Mouse (Mus musculus): ENCODE data around the gene Cnbd2. TPM values are rescaled to one million over a fixed set of nuclear protein-coding genes. Genes with fewer than 3 reads are reported as not detected.
A peak's percentile ranks its signal among the peaks of the same experiment; 100 is the strongest.

Cnbd2 gene
- total RNA-seq (2014; fragmentation: Nextera tagmentation) (1.4 and 7.1 TPM in 2 replicates), total RNA-seq (2017) (5.2 and 9.3 TPM in 2 replicates)

- peak; percentile 93 for ATAC-seq (replicated peaks; ENCODE audit: low FRiP score, low TSS enrichment, poor library complexity, severe bottlenecking)
Measured at GRCm38 (mm10) chr2:156312297-156312897, at the start of gene Cnbd2, which contains the start of gene Scand1. Cnbd2 (plus strand) TSS chr2:156312299. Scand1 (minus strand) TSS chr2:156312704.

GRCm38 (mm10) chr2:156263204-156263893 is 48.8 kb upstream of the Cnbd2 start:
- no peak for ATAC-seq (replicated peaks; ENCODE audit: low FRiP score, low TSS enrichment, poor library complexity, severe bottlenecking)

- no peak for ATAC-seq (replicated peaks; ENCODE audit: low FRiP score, low TSS enrichment, poor library complexity, severe bottlenecking)
Measured at GRCm38 (mm10) chr2:156267636-156268035, 44.5 kb upstream of the Cnbd2 start.

GRCm38 (mm10) chr2:156272553-156272952 is 39.5 kb upstream of the Cnbd2 start:
- no peak for ATAC-seq (replicated peaks; ENCODE audit: low FRiP score, low TSS enrichment, poor library complexity, severe bottlenecking)

GRCm38 (mm10) chr2:156278226-156279017 is 33.7 kb upstream of the Cnbd2 start:
- peak; percentile 93 for ATAC-seq (replicated peaks; ENCODE audit: low FRiP score, low TSS enrichment, poor library complexity, severe bottlenecking)

GRCm38 (mm10) chr2:156281227-156281626 is 30.9 kb upstream of the Cnbd2 start:
- no peak for ATAC-seq (replicated peaks; ENCODE audit: low FRiP score, low TSS enrichment, poor library complexity, severe bottlenecking)

GRCm38 (mm10) chr2:156285161-156285560 is 26.9 kb upstream of the Cnbd2 start:
- no peak for ATAC-seq (replicated peaks; ENCODE audit: low FRiP score, low TSS enrichment, poor library complexity, severe bottlenecking)

- ATAC-seq (replicated peaks; ENCODE audit: low FRiP score, low TSS enrichment, poor library complexity, severe bottlenecking), result no peak
Measured at GRCm38 (mm10) chr2:156286733-156287132, 25.4 kb upstream of the Cnbd2 start.

- no peak for ATAC-seq (replicated peaks; ENCODE audit: low FRiP score, low TSS enrichment, poor library complexity, severe bottlenecking)
Measured at GRCm38 (mm10) chr2:156288222-156288621, 23.9 kb upstream of the Cnbd2 start.

- ATAC-seq (replicated peaks; ENCODE audit: low FRiP score, low TSS enrichment, poor library complexity, severe bottlenecking), result no peak
Measured at GRCm38 (mm10) chr2:156289552-156290160, 22.4 kb upstream of the Cnbd2 start.

- no peak for ATAC-seq (replicated peaks; ENCODE audit: low FRiP score, low TSS enrichment, poor library complexity, severe bottlenecking)
Measured at GRCm38 (mm10) chr2:156291998-156292397, 20.1 kb upstream of the Cnbd2 start.

GRCm38 (mm10) chr2:156295601-156296063 is 16.5 kb upstream of the Cnbd2 start:
- no peak for ATAC-seq (replicated peaks; ENCODE audit: low FRiP score, low TSS enrichment, poor library complexity, severe bottlenecking)

- no peak for ATAC-seq (replicated peaks; ENCODE audit: low FRiP score, low TSS enrichment, poor library complexity, severe bottlenecking)
Measured at GRCm38 (mm10) chr2:156296190-156296589, 15.9 kb upstream of the Cnbd2 start.

GRCm38 (mm10) chr2:156297653-156298052 is 14.4 kb upstream of the Cnbd2 start:
- ATAC-seq (replicated peaks; ENCODE audit: low FRiP score, low TSS enrichment, poor library complexity, severe bottlenecking), result no peak

GRCm38 (mm10) chr2:156298458-156298857 is 13.6 kb upstream of the Cnbd2 start:
- no peak for ATAC-seq (replicated peaks; ENCODE audit: low FRiP score, low TSS enrichment, poor library complexity, severe bottlenecking)

- 0 out of 2 replicates have a peak, but pooled peaks have one; percentile 9 for ATAC-seq (replicated peaks; ENCODE audit: low FRiP score, low TSS enrichment, poor library complexity, severe bottlenecking)
Measured at GRCm38 (mm10) chr2:156302063-156302462, 10.0 kb upstream of the Cnbd2 start.

- no peak for ATAC-seq (replicated peaks; ENCODE audit: low FRiP score, low TSS enrichment, poor library complexity, severe bottlenecking)
Measured at GRCm38 (mm10) chr2:156304351-156304750, 7.7 kb upstream of the Cnbd2 start.

- peak; percentile 67 for ATAC-seq (replicated peaks; ENCODE audit: low FRiP score, low TSS enrichment, poor library complexity, severe bottlenecking)
Measured at GRCm38 (mm10) chr2:156305818-156306217, 6.3 kb upstream of the Cnbd2 start.

- ATAC-seq (replicated peaks; ENCODE audit: low FRiP score, low TSS enrichment, poor library complexity, severe bottlenecking), result no peak
Measured at GRCm38 (mm10) chr2:156307261-156307660, 4.8 kb upstream of the Cnbd2 start.

- no peak for ATAC-seq (replicated peaks; ENCODE audit: low FRiP score, low TSS enrichment, poor library complexity, severe bottlenecking)
Measured at GRCm38 (mm10) chr2:156309948-156310347, 2.2 kb upstream of the Cnbd2 start.

Measured in megakaryocyte-erythroid progenitor cell, adult 5-6 weeks (primary cell).